Mouse (Mus musculus): Measurements from ENCODE around the gene 4933411K16Rik. TPM values are rescaled to one million over a fixed set of nuclear protein-coding genes. Genes with fewer than 3 reads are reported as not detected.

The 4933411K16Rik gene
- polyA plus RNA-seq, 1 experiment from 2014 or later, result not detected

GRCm38 (mm10) chr19:42036357-42036756 is 15.7 kb upstream of the 4933411K16Rik start:
- Histone ChIP-seq H3K4me2 (no peak overlapping the region), H3K36me3 (no peaks in the 10 kb centered on the region; the same call in none of the 2 replicates), H3K4me3 (no peak overlapping the region), H3K27ac (no peak overlapping the region), H3K27me3 (peaks cover 5% of the 10 kb centered on the region; the same call in 1 of the 2 replicates), H3K9me3 (no peaks in the 10 kb centered on the region), H3K9ac (no peak overlapping the region), H3K4me1 (peaks cover 12% of the 10 kb centered on the region)
- ATAC-seq (ENCODE audit: borderline replicate concordance, extremely low read depth, low FRiP score, low TSS enrichment), result no peak
- 60% methylated on average over 3 of the region's 3 CpGs for WGBS

GRCm38 (mm10) chr19:42037167-42037702 is 14.8 kb upstream of the 4933411K16Rik start:
- Histone ChIP-seq H3K27me3 (peaks cover 5% of the 10 kb centered on the region; the same call in 1 of the 2 replicates), H3K4me3 (no peak overlapping the region), H3K9ac (no peak overlapping the region), H3K9me3 (no peaks in the 10 kb centered on the region), H3K4me2 (no peak overlapping the region), H3K36me3 (no peaks in the 10 kb centered on the region; the same call in none of the 2 replicates), H3K4me1 (peaks cover 12% of the 10 kb centered on the region), H3K27ac (no peak overlapping the region)
- 57% methylated on average over 11 of the region's 11 CpGs for WGBS
- ATAC-seq (ENCODE audit: borderline replicate concordance, extremely low read depth, low FRiP score, low TSS enrichment), result no peak

GRCm38 (mm10) chr19:42038310-42038709 is 13.7 kb upstream of the 4933411K16Rik start:
- no peak for ATAC-seq (ENCODE audit: borderline replicate concordance, extremely low read depth, low FRiP score, low TSS enrichment)
- Histone ChIP-seq H3K9me3 (no peaks in the 10 kb centered on the region), H3K36me3 (no peaks in the 10 kb centered on the region; the same call in none of the 2 replicates), H3K4me3 (no peak overlapping the region), H3K27me3 (peaks cover 5% of the 10 kb centered on the region; the same call in 1 of the 2 replicates), H3K4me2 (no peak overlapping the region), H3K4me1 (peaks cover 12% of the 10 kb centered on the region), H3K9ac (no peak overlapping the region), H3K27ac (no peak overlapping the region)
- WGBS, result 90% methylated on average over 12 of the region's 12 CpGs

DNA sequence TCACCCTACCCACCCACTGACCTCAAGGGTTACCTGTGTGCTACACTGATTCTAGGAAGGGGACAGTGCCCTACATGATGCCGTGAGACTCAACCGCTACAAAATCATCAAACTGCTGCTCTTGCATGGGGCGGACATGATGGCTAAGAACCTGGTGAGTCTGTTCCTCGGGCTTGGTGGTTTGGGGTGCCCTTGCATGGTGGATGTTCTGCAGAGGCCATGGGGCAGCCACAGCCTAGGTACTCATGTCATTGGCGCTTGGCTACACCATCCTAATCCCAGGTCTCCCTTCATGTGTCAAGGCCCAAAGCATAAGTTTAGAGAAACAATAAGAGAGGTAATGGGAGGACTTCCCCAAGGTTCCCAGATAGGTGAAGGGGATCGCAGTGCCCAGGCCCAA is 8.1 kb upstream of the 4933411K16Rik start:
- 94% methylated on average over 6 of the region's 6 CpGs for WGBS
- H3K4me2 ChIP-seq, result no peak overlapping the region

GRCm38 (mm10) chr19:42045269-42046102 is 6.6 kb upstream of the 4933411K16Rik start, which contains the start of gene Hoga1:
TSS of gene Hoga1 (plus strand) at chr19:42045610.
- Histone ChIP-seq H3K9me3 (no peaks in the 10 kb centered on the region), H3K9ac (peak within 1 kb of the TSS; percentile 33; the same call in 1 of the 2 replicates), H3K4me3 (peak within 1 kb of the TSS; percentile 42), H3K27me3 (no peaks in the 10 kb centered on the region), H3K4me2 (peak within 1 kb of the TSS; percentile 61), H3K4me1 (peaks cover 7% of the 10 kb centered on the region), H3K36me3 (no peaks in the 10 kb centered on the region), H3K27ac (no peak within 1 kb of the TSS)
- peak; percentile 91 for ATAC-seq (ENCODE audit: borderline replicate concordance, extremely low read depth, low FRiP score, low TSS enrichment)
- whole genome bisulfite sequencing, result 20% methylated on average over 23 of the region's 23 CpGs

More for the DNA sequence above, 8.1 kb upstream of the 4933411K16Rik start:
- Histone ChIP-seq H3K36me3 (no peaks in the 10 kb centered on the region), H3K27me3 (peaks cover 5% of the 10 kb centered on the region; the same call in 1 of the 2 replicates), H3K27ac (no peak overlapping the region), H3K4me1 (peaks cover 7% of the 10 kb centered on the region), H3K9me3 (no peaks in the 10 kb centered on the region), H3K9ac (no peak overlapping the region), H3K4me3 (no peak overlapping the region)
- no peak for ATAC-seq (ENCODE audit: borderline replicate concordance, extremely low read depth, low FRiP score, low TSS enrichment)

GRCm38 (mm10) chr19:42050251-42050650 is 1.8 kb upstream of the 4933411K16Rik start:
- H3K4me3 ChIP-seq, result no peak overlapping the region
- H3K4me1 ChIP-seq, result peaks cover 11% of the 10 kb centered on the region
- no peaks in the 10 kb centered on the region for H3K27me3 ChIP-seq
- H3K9me3 ChIP-seq, result no peaks in the 10 kb centered on the region
- no peak overlapping the region for H3K9ac ChIP-seq
- WGBS, result 79% methylated on average over 1 of the region's 1 CpGs
- no peak for ATAC-seq (ENCODE audit: borderline replicate concordance, extremely low read depth, low FRiP score, low TSS enrichment)
- H3K36me3 ChIP-seq, result no peaks in the 10 kb centered on the region
- H3K4me2 ChIP-seq, result no peak overlapping the region
- no peak overlapping the region for H3K27ac ChIP-seq

- Histone ChIP-seq H3K4me2 (no peak overlapping the region), H3K9me3 (no peaks in the 10 kb centered on the region), H3K4me1 (0 out of 2 replicates have a peak, but pooled peaks cover 4% of the 10 kb centered on the region), H3K27me3 (no peaks in the 10 kb centered on the region), H3K27ac (no peak overlapping the region), H3K9ac (no peak overlapping the region), H3K4me3 (no peak overlapping the region), H3K36me3 (no peaks in the 10 kb centered on the region)
- 92% methylated on average over 3 of the region's 3 CpGs for WGBS
- no peak for ATAC-seq (ENCODE audit: borderline replicate concordance, extremely low read depth, low FRiP score, low TSS enrichment)
These were observed 697 bp upstream of the 4933411K16Rik start for GRCm38 (mm10) chr19:42051351-42051750.

DNA sequence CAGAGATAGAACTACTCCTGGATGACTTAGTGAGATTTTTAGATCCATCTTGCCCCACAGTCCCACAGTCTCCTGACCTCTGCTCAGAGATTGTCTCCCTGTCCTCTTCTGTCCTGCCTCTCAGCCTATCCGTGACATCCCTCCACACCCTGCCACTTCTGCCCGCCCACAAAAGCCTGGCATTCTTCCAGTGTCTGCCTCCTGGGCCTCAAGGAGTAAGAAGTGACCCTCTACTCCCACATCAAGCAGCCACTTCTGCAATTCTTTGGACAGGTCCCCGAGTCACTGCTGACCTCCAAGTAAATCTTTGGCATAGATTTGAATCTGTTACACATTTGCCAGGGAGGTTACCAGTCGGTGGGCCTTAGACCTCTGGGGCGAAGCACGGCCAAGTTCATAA is 2.2 kb downstream of the 4933411K16Rik start:
- no peak for ATAC-seq (ENCODE audit: borderline replicate concordance, extremely low read depth, low FRiP score, low TSS enrichment)
- Histone ChIP-seq H3K36me3 (no peaks in the 10 kb centered on the region), H3K27ac (0 out of 2 replicates have a peak overlapping the region, but pooled peaks have one; percentile 2)

GRCm38 (mm10) chr19:42055881-42056280 is 3.8 kb downstream of the 4933411K16Rik start:
- H3K4me1 ChIP-seq, result 0 out of 2 replicates have a peak, but pooled peaks cover 4% of the 10 kb centered on the region
- no peaks in the 10 kb centered on the region for H3K27me3 ChIP-seq
- no peaks in the 10 kb centered on the region for H3K9me3 ChIP-seq
- WGBS, result 88% methylated on average over 2 of the region's 2 CpGs
- no peak overlapping the region for H3K27ac ChIP-seq
- H3K9ac ChIP-seq, result no peak overlapping the region
- ATAC-seq (ENCODE audit: borderline replicate concordance, extremely low read depth, low FRiP score, low TSS enrichment), result no peak
- no peak overlapping the region for H3K4me3 ChIP-seq
- no peak overlapping the region for H3K4me2 ChIP-seq
- H3K36me3 ChIP-seq, result no peaks in the 10 kb centered on the region

More for the DNA sequence above, 2.2 kb downstream of the 4933411K16Rik start:
- 55% methylated on average over 6 of the region's 6 CpGs for WGBS
- Histone ChIP-seq H3K9ac (no peak overlapping the region), H3K9me3 (no peaks in the 10 kb centered on the region), H3K4me2 (no peak overlapping the region), H3K4me1 (0 out of 2 replicates have a peak, but pooled peaks cover 4% of the 10 kb centered on the region), H3K27me3 (no peaks in the 10 kb centered on the region), H3K4me3 (no peak overlapping the region)

- 0 out of 2 replicates have a peak, but pooled peaks cover 4% of the 10 kb centered on the region for H3K4me1 ChIP-seq
- no peak overlapping the region for H3K4me3 ChIP-seq
- WGBS, result 62% methylated on average over 6 of the region's 6 CpGs
- no peaks in the 10 kb centered on the region for H3K9me3 ChIP-seq
- ATAC-seq (ENCODE audit: borderline replicate concordance, extremely low read depth, low FRiP score, low TSS enrichment), result no peak
- no peak overlapping the region for H3K9ac ChIP-seq
- H3K36me3 ChIP-seq, result no peaks in the 10 kb centered on the region
- H3K4me2 ChIP-seq, result no peak overlapping the region
- no peak overlapping the region for H3K27ac ChIP-seq
- no peaks in the 10 kb centered on the region for H3K27me3 ChIP-seq
These were observed 4.8 kb downstream of the 4933411K16Rik start for GRCm38 (mm10) chr19:42056719-42057409.

DNA sequence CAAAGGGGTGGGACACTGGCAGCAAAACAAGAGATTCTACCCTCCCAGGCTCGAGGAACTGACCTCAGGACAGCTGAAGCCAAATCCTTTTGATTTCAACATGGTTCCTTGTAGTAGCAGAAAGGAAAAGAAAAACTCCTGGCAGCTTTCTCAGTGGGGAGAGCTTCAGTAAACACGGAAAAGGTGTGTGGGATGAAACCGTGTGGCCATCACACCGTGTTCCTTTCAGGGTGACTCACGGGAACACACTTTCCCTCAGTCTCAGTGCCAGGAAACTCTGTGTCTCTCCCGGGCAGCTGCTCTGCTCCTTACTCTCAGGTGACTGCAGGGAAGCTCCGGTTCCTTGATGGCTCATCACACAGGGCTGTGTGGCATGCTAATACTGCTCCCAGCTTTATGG is 6.4 kb downstream of the 4933411K16Rik start:
- 61% methylated on average over 7 of the region's 7 CpGs for WGBS
- Histone ChIP-seq H3K4me3 (no peak overlapping the region), H3K27ac (no peak overlapping the region), H3K4me1 (0 out of 2 replicates have a peak, but pooled peaks cover 4% of the 10 kb centered on the region), H3K4me2 (no peak overlapping the region), H3K36me3 (no peaks in the 10 kb centered on the region), H3K9me3 (no peaks in the 10 kb centered on the region), H3K9ac (no peak overlapping the region), H3K27me3 (no peaks in the 10 kb centered on the region)
- no peak for ATAC-seq (ENCODE audit: borderline replicate concordance, extremely low read depth, low FRiP score, low TSS enrichment)
